Mouse (Mus musculus): Measurements from ENCODE around the gene Atp2b4. TPM values are rescaled to one million over a fixed set of nuclear protein-coding genes. Genes with fewer than 3 reads are reported as not detected.

Gene Atp2b4
- total RNA-seq (2021) = 36.6 and 36.7 TPM in 2 replicates
- long read RNA-seq, experiment 1, partial matches to known transcripts = 0 of 8 reads
- long read RNA-seq, experiment 1, other reads (novel, unspliced or antisense) = 8 of 8 reads
- long read RNA-seq, experiment 2, partial matches to known transcripts = 1 of 5 reads
- long read RNA-seq, experiment 2, other reads (novel, unspliced or antisense) = 4 of 5 reads

DNA sequence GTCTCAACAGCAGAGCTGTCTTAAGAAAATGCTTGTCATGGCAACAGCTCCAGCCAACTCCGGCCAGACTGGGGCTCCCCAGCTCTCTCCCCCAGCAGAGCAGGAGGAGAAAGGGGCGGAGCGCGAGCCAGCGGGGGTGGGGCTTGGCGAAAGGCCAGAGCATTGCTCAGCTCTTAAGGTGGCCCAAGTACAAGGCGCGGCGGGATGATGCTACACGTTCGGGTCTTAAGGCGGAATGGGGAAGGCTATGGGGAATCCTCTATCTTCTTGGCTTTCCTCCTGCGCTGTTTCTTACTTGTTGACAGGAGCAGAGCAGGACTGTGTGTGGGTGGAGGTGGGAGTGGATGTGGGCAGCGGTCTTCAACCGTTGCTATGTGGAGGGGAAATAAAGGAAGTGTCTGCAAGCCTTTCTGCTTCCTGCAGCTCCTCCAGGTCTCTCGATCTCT, at the start of gene Atp2b4:
Gene Atp2b4 (minus strand): TSS at position 94 of the 446 bp plus-strand sequence.
- peak; percentile 98 for DNase-seq

- DNase-seq = no peak
Measured at GRCm38 (mm10) chr1:133844734-133845133, 43.9 kb upstream of the Atp2b4 start.

DNA sequence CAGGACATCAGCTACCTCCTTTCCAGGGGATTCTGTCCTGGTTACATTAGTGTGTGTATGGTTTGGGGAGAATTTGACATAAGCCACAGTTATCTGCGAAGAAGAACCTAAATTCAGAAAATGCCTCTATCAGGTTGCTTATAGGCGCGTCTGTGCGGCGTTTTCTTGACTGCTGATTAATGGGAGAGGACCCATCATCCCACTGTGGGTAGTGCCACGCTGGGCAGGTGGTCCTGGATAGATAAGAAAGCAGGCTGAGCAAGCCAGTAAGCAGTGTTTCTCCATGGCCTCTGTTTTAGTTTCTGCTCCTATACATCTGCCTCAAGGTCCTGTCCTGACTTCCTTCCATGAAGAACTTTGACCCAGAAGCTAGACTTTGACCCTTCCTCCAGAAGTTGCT, 43.1 kb upstream of the Atp2b4 start:
- DNase-seq = no peak

- no peak for DNase-seq
Measured at GRCm38 (mm10) chr1:133843370-133843769, 42.5 kb upstream of the Atp2b4 start.

DNA sequence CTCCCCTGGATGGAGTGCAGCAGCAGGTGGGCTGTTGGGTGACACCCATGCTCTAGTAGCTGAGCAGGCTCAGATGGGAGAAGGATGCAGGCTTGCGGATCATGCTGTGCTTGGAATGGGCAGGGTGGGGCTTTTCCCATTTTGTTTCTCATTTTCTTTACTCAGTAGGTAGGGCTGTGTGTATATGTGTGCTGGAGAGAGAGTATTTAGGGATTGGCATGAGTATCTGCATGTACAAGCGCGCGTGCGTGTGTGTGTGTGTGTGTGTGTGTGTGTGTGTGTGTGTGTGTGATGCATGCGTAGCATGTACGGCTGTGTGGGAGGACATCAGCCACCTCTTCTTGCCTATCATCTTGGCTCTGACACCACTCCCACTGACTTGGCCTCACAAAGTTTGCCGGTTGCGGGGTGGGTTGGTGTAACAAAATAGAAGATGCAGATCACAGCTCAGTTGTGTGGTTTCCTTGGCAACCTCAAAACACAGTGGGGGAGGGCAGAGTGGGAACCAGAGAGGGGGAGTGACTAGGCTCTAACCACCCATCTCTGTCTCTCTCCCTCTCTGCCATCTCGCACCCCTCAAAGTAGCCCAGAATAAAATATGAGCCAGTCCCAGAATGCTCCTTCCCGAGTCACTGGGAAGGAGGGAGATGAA, 41.4 kb upstream of the Atp2b4 start:
- DNase-seq = no peak

DNA sequence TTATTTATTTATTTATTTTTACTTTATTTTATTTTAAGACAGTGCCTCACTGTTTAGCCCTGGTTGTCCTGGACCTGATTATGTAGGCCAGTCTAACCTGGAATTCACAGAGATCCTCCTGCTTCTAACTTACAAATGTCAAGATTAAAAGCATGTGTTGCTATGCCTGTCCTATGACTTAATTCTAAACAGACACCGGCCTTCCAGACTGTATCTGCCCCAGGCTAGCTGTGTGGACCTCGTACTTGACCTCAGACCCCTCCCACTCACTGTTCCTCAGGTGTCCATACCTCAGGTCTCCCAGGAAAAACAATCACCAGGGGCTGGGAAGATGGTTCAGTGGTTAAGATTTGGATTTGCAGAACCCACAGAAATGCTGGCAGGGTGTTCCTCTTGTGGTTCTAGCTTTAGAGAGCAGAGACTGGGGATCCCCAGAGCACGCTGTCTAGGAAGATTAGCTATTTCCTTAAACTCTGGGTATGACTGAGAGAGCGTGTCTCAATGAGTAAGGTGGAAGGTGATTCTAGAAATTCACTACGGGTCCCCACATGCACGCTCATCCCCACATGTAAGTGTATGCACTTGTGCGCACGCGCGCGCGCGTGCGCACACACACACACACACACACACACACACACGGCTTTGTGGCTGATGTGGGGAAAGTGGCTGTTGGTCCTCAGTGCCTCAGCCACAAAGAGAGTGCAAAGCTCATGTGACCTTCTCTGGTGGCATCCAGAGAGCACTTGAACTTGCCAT, 40.5 kb upstream of the Atp2b4 start:
- DNase-seq = no peak

- DNase-seq = no peak
Measured at GRCm38 (mm10) chr1:133840530-133840929, 39.7 kb upstream of the Atp2b4 start.

- peak; percentile 73 for DNase-seq
Measured at GRCm38 (mm10) chr1:133834309-133834708, 33.5 kb upstream of the Atp2b4 start.

DNA sequence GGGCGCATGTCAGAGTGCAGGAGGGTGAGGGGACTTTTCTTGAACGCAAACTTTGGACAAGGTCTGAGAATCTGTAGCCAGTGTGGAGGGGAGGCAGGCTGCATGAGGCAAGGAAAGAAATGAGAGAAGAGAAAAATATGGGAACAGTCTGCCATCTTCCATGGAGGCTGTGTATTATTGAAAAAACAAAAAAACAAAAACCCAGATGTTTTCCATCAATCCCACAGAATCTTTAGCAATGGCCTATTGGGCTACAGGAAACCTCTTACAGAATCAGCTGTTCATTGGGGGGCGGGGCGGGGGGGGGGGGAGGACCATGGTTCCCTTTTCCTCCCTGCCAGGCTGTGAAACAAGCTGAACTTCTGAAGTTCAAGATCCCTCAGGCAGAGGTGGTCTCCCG, 31.9 kb upstream of the Atp2b4 start:
- DNase-seq = no peak

DNA sequence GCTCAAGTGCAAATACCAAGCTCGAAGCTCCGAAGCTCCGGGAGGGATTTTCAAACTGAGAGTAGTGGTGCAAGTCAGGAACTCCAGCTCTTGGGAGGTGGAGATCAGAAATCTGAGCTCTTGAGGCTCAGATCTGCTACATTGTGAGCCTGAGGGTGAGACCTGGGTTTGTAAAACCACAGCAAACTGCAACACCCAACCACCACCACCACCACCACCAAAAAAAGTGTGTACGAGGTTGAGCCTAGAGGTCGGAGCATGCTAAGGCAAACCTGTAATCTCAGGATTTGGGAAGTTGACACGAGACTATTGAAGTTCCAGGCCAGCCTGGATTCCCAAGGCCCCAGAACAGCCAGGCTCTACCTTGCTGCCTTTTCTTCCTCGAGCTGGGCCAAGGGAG, 25.4 kb upstream of the Atp2b4 start:
- DNase-seq = no peak

- DNase-seq = peak; percentile 39
Measured at GRCm38 (mm10) chr1:133825543-133825942, 24.7 kb upstream of the Atp2b4 start.

DNA sequence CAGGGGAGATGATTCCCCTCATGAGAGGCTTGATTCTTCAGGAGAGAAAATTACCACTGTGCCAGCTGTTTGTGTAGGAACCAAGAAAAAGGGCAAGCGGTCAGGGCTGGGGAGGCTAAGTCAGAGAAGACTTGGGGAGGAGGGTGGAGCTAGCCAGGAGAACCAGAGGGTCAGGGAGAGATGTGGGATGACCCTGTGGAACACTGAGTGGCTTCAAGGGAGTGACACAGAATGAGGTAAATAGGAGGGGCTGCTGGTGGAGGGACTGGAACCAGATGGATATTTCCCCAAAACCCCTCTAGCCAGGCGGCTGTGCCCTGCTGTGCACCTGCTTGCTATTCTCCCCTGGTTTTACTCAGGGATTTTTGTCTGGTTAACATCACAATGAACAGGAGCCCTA, 24.3 kb upstream of the Atp2b4 start:
- no peak for DNase-seq

GRCm38 (mm10) chr1:133821144-133821543, 20.3 kb upstream of the Atp2b4 start:
- DNase-seq = no peak

DNA sequence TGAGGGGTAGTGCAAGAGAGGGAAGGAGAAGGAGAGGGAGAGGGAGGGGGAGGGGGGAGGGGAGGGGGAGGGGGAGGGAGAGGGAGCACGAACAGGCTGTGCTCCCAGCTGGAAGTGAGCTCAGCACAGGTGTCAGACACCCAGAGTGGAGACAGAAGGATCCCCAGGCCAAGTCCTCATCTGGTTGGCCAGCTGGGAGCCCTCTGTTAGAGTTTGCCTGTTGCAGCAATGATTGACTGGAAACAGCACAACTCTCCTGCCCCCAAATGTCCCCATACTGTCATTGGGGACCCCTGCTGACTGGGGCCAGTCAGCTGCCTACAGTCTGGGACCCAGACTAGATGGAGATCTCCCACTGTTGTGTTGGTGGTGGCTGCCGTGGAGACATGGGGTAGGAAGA, 19.3 kb upstream of the Atp2b4 start:
- DNase-seq = no peak

- no peak for DNase-seq
Measured at GRCm38 (mm10) chr1:133818531-133818930, 17.7 kb upstream of the Atp2b4 start.

GRCm38 (mm10) chr1:133815747-133816491, 15.1 kb upstream of the Atp2b4 start:
- peak; percentile 39 for DNase-seq

- no peak for DNase-seq
Measured at GRCm38 (mm10) chr1:133809376-133809775, 8.5 kb upstream of the Atp2b4 start.

- no peak for DNase-seq
Measured at GRCm38 (mm10) chr1:133808020-133808419, 7.2 kb upstream of the Atp2b4 start.

- DNase-seq = no peak
Measured at GRCm38 (mm10) chr1:133801743-133802142, 902 bp upstream of the Atp2b4 start.

- DNase-seq = peak; percentile 30
Measured at GRCm38 (mm10) chr1:133800512-133800911, 329 bp downstream of the Atp2b4 start.

DNA sequence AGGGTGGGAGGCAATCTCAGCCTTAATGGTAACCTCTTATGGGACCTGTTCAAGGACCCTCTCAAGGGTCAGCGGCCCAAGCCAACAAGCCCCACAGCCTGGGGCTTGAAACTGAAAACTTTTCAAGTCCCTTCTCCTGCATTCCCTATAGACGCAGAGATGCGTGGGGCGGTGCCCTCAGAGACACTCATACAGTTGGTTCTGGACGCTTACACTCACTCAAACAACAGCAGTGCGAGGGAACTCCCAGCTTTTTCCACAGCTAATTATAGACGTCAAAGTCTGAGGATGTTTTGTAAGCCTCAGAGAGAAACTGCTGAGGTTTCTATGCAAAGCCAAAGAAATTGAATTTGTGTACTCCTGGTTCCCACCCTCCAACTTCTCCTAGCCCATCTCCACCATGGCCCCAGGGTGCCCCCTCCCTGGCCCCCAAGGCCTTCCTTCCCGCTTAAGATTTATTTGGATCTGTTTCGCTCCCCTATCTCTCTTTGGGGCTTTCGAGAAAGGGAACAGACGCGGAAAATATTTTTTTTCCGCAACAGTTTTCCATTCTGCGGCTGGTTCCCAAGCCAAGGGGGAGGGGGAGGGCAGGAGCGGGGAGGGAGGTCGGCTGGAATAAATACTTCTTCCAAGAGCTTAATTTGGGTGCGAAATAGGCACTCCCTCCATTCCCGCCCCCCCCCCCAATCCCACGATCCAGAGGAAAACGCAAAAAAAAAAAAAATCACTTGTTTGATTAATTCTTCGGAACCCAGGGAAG, 975 bp downstream of the Atp2b4 start:
- no peak for DNase-seq
